Mouse (Mus musculus): ENCODE results near the gene Il12rb2.

GRCm38 (mm10) chr6:67348065-67348464 lies 27.9 kb downstream of the Il12rb2 start:
- TF ChIP-seq CTCF (IDR thresholded peaks at IDR 0.05; ENCODE audit: low read depth, low read length) (no peak), GATA1 (IDR thresholded peaks at IDR 0.05; ENCODE audit: borderline replicate concordance, low read length) (no peak), TAL1 (conservative IDR thresholded peaks at IDR 0.05; ENCODE audit: low read depth, low read length) (no peak), POLR2AphosphoS5 (IDR thresholded peaks at IDR 0.05; ENCODE audit: insufficient replicate concordance, low read depth, low read length) (no peak)

All from G1E (cell line).